Mouse (Mus musculus): ENCODE measurements around the gene Auts2. TPM values are rescaled to one million over a fixed set of nuclear protein-coding genes. Genes with fewer than 3 reads are reported as not detected.

Auts2 gene
- polyA plus RNA-seq, 1 experiment from 2014 or later, result 19.0 TPM

DNA sequence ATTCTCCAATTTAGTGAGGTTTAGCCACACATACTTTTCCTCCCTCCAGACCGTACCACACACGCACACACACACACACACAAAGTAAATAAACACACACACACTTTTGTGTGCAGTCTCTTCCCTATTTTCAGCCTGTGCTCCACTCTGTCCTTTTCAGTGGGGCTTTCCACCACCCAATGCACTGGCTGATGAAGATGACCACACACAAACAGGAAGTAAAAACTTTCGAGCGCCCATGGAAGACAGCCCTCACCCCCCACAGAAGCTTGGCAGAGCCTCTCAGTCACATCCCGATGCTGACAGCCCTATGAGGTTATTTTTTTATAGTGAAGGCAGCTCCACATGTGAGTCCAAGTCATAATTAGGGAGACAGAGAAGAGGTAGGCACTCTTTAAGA lies 185.4 kb downstream of the Auts2 start:
- H3K9me3 ChIP-seq, result no peaks in the 10 kb centered on the region
- H3K9ac ChIP-seq, result no peak overlapping the region
- H3K27ac ChIP-seq, result no peak overlapping the region
- no peak overlapping the region for H3K4me3 ChIP-seq (replicated peaks)
- no peak overlapping the region for H3K4me2 ChIP-seq (replicated peaks)
- H3K4me1 ChIP-seq (replicated peaks), result 0 out of 2 replicates have a peak, but pooled peaks cover under 1% of the 10 kb centered on the region
- WGBS, result 49% methylated on average over 5 of the region's 5 CpGs
- H3K36me3 ChIP-seq, result no peaks in the 10 kb centered on the region
- ATAC-seq, result peak; percentile 25; the same call in 1 of the 2 replicates
- H3K27me3 ChIP-seq (replicated peaks), result no peaks in the 10 kb centered on the region

DNA sequence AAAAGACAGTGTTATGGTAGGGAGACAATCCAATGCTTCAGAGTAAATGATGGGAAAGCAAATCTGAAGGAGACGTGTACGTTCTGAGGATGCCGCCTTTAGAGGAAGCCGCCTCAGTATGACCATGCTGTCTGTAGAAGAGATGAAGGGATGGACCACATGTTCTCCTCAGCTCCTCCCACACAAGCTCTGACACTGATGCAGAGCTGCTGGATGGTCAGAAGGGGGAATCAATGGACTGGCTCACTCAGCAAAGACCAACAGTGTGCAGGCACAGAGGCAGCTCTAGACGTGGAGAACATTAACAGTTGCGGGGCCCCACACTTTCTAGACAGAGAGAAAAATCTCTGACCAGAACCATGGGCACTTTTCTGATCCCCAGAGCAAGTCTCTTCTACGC lies 187.2 kb downstream of the Auts2 start:
- Histone ChIP-seq H3K9me3 (no peaks in the 10 kb centered on the region), H3K4me2 (replicated peaks) (no peak overlapping the region)

DNA sequence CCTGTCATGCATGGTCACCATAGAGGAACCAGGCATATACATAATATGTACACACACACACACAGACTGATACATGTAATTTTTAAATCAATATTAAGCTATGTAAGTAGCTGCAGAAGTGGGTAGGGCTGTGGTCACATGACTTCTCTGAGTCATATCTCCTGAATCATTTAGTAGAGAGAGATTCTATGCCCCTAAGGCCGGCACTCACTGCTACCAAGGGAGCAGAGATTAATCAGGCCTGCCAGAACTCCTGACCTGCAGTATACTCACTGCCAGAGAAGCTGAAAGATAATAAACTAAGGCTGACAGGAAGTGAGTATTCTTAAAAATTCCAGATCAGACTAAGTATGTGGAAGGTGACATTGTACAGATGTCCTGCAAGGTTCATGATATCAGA lies 190.7 kb downstream of the Auts2 start:
- H3K9ac ChIP-seq, result no peak overlapping the region
- no peak overlapping the region for H3K27ac ChIP-seq
- H3K4me3 ChIP-seq (replicated peaks), result no peak overlapping the region
- H3K4me1 ChIP-seq (replicated peaks), result 0 out of 2 replicates have a peak, but pooled peaks cover 7% of the 10 kb centered on the region
- H3K9me3 ChIP-seq, result no peaks in the 10 kb centered on the region
- ATAC-seq, result peak; percentile 55; the same call in 1 of the 2 replicates
- 16% methylated on average over 1 of the region's 1 CpGs for WGBS
- H3K4me2 ChIP-seq (replicated peaks), result no peak overlapping the region
- no peaks in the 10 kb centered on the region for H3K27me3 ChIP-seq (replicated peaks)
- H3K36me3 ChIP-seq, result no peaks in the 10 kb centered on the region

More for the DNA sequence above, 187.2 kb downstream of the Auts2 start:
- Histone ChIP-seq H3K9ac (no peak overlapping the region), H3K4me3 (replicated peaks) (no peak overlapping the region), H3K27me3 (replicated peaks) (no peaks in the 10 kb centered on the region), H3K36me3 (no peaks in the 10 kb centered on the region), H3K4me1 (replicated peaks) (0 out of 2 replicates have a peak, but pooled peaks cover 7% of the 10 kb centered on the region), H3K27ac (no peak overlapping the region)
- no peak for ATAC-seq
- WGBS, result 80% methylated on average over 7 of the region's 7 CpGs

DNA sequence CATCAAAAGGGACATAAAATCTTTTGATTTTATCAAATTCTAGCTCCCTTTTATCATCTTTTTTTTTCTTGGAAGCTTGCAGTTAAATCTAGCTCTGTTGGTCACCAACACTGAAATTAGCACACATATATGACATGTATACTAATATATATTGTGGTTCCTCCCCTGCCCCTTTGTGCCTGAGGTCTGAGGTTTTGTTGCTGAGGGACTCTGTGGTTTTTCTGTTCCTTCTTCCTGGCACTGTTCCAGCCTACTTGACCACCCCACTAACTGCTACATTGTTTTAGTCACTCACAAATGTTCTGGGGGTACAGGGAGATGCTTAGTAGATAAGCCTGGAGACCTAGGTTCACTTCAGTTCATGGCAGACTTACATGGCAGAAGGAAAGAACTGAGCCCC lies 192.0 kb downstream of the Auts2 start:
- Histone ChIP-seq H3K27me3 (replicated peaks) (no peaks in the 10 kb centered on the region), H3K9ac (no peak overlapping the region), H3K27ac (no peak overlapping the region), H3K4me3 (replicated peaks) (no peak overlapping the region), H3K36me3 (no peaks in the 10 kb centered on the region), H3K4me1 (replicated peaks) (0 out of 2 replicates have a peak, but pooled peaks cover 7% of the 10 kb centered on the region), H3K4me2 (replicated peaks) (no peak overlapping the region), H3K9me3 (no peaks in the 10 kb centered on the region)
- ATAC-seq, result no peak

DNA sequence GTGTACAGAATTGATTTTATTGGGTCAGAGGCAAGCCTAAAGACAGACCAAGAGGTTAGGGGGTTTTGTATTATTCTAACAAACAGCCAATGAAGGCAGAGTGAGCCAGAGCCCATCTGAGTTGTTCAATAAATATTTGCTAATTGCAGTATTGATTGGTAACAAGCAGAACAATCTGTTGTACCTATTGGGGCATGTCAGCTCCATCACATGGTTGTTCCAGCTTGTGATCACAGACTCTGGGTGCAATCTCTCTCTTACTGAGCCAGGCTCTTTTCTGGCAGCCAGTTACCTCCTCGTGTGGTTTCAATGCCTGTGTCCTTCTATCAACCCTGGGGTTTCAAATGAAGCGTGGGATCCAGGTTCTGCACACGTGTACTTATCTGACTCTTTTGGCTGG lies 201.8 kb downstream of the Auts2 start:
- Histone ChIP-seq H3K27me3 (replicated peaks) (no peaks in the 10 kb centered on the region), H3K9me3 (no peaks in the 10 kb centered on the region), H3K36me3 (no peaks in the 10 kb centered on the region), H3K27ac (no peak overlapping the region), H3K9ac (no peak overlapping the region), H3K4me3 (replicated peaks) (no peak overlapping the region), H3K4me1 (replicated peaks) (0 out of 2 replicates have a peak, but pooled peaks cover 5% of the 10 kb centered on the region), H3K4me2 (replicated peaks) (no peak overlapping the region)
- ATAC-seq, result no peak
- WGBS, result 60% methylated on average over 3 of the region's 3 CpGs

DNA sequence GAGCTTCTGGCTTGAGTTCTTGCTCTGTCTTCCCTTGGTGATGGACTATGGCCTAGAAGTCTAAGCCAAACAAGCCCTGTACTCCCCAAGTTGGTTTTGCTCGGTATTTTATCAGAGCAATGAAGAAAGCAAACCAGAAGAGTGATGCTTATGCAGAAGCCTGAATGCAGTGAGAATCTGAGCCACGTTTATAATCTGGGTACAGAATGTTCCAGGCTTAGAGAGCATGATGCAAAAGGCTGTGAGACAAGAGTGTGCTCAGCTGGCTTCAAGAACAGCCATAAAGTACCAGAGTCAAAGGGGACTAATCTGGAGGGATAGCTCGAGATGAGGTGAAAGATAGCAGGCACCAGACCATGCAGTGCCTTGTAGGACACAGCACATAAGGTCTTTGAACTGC lies 205.5 kb downstream of the Auts2 start:
- no peaks in the 10 kb centered on the region for H3K27me3 ChIP-seq (replicated peaks)
- 54% methylated on average over 3 of the region's 3 CpGs for WGBS
- no peaks in the 10 kb centered on the region for H3K36me3 ChIP-seq
- H3K4me2 ChIP-seq (replicated peaks), result no peak overlapping the region
- H3K9me3 ChIP-seq, result no peaks in the 10 kb centered on the region
- no peak overlapping the region for H3K9ac ChIP-seq
- no peak overlapping the region for H3K4me3 ChIP-seq (replicated peaks)
- no peak overlapping the region for H3K27ac ChIP-seq
- H3K4me1 ChIP-seq (replicated peaks), result 0 out of 2 replicates have a peak, but pooled peaks cover 2% of the 10 kb centered on the region
- ATAC-seq, result no peak

DNA sequence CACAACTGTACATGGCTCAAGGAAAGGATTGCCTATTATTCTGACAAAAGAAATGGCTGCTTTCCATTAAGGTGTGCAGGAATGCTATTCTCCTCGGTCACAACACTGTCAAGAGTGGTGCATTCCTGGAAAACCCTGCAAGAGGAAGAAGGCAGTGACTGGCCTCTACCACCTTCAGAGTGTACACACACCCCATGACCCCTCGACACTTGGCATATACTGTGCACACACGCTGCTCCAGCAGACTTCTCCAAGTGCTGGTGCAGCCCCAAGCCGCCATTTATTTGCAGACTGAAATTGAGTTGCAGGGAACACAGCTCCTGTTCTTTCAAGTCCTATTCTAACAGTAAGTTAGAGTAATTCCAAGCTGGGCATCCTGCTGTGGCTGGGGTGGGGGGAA lies 207.4 kb downstream of the Auts2 start:
- no peaks in the 10 kb centered on the region for H3K9me3 ChIP-seq
- H3K4me2 ChIP-seq (replicated peaks), result no peak overlapping the region
- WGBS, result 70% methylated on average over 4 of the region's 4 CpGs
- no peak overlapping the region for H3K9ac ChIP-seq
- no peaks in the 10 kb centered on the region for H3K27me3 ChIP-seq (replicated peaks)
- H3K36me3 ChIP-seq, result no peaks in the 10 kb centered on the region
- H3K27ac ChIP-seq, result no peak overlapping the region
- 0 out of 2 replicates have a peak, but pooled peaks cover 2% of the 10 kb centered on the region for H3K4me1 ChIP-seq (replicated peaks)
- ATAC-seq, result no peak
- no peak overlapping the region for H3K4me3 ChIP-seq (replicated peaks)

DNA sequence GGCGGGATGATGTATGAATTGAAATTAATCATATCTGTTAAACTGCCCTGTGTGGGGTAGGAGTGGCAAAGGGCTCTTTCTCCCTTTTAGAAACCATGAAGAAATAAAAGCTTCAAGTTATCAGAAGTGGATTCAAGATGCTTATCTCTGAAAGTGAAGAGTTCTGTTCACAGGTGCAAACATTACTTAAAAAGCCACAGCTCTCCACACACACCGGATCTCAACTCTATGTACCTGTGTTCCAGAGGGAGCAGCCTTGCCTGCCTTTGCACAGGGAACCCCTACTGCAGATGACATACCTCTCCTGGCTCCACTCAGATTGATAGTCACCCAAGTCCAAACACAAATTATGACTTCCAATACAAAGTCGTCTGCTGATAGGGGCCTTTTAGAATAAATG lies 208.3 kb downstream of the Auts2 start:
- no peak overlapping the region for H3K4me3 ChIP-seq (replicated peaks)
- H3K4me2 ChIP-seq (replicated peaks), result no peak overlapping the region
- 0 out of 2 replicates have a peak, but pooled peaks cover 2% of the 10 kb centered on the region for H3K4me1 ChIP-seq (replicated peaks)
- no peak for ATAC-seq
- H3K9me3 ChIP-seq, result no peaks in the 10 kb centered on the region
- WGBS, result 69% methylated on average over 3 of the region's 3 CpGs
- no peak overlapping the region for H3K9ac ChIP-seq
- H3K36me3 ChIP-seq, result no peaks in the 10 kb centered on the region
- no peak overlapping the region for H3K27ac ChIP-seq
- H3K27me3 ChIP-seq (replicated peaks), result no peaks in the 10 kb centered on the region

DNA sequence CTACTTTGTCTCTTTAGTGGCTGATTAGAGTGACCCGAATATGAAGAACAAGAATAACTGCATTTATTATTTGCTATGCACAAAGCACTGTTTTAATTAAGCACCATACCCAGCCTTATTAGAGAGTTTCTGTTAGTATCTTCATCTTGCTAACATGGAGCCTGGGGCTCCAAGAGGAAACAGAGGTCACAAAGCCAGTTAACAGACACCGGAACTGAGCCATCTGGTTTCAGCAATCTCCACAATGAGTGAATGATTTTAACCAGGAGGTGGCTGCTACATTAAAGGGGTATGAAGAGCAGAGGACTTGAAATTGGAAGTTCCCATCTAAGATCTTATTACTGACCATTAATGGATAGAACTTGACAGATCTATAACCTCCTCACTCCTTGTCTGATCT lies 209.4 kb downstream of the Auts2 start:
- 69% methylated on average over 2 of the region's 2 CpGs for WGBS
- H3K4me2 ChIP-seq (replicated peaks), result no peak overlapping the region
- H3K27me3 ChIP-seq (replicated peaks), result no peaks in the 10 kb centered on the region
- no peak overlapping the region for H3K4me3 ChIP-seq (replicated peaks)
- H3K9ac ChIP-seq, result no peak overlapping the region
- no peaks in the 10 kb centered on the region for H3K36me3 ChIP-seq
- ATAC-seq, result no peak
- H3K9me3 ChIP-seq, result no peaks in the 10 kb centered on the region
- 0 out of 2 replicates have a peak, but pooled peaks cover 5% of the 10 kb centered on the region for H3K4me1 ChIP-seq (replicated peaks)
- H3K27ac ChIP-seq, result no peak overlapping the region

DNA sequence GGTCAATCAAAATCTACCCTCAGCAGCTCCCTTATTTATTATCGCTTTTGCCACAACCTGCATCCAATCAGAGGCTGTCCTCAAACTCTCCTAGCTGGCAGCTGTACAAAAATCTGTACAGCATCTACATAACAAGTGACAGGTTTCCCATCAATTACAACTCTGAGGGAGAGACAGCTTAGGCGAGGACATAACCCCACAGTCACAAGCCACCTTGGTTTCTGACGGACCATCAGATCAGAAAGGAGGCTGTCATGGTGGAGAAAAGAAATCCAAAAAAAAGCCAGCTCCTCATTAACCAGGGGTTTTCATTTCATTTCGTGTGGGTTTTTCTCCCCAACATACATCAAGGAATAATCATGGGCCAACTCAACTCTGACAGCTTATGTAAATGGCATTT lies 210.6 kb downstream of the Auts2 start:
- H3K36me3 ChIP-seq, result no peaks in the 10 kb centered on the region
- H3K4me1 ChIP-seq (replicated peaks), result 0 out of 2 replicates have a peak, but pooled peaks cover 5% of the 10 kb centered on the region
- no peaks in the 10 kb centered on the region for H3K27me3 ChIP-seq (replicated peaks)
- no peak overlapping the region for H3K9ac ChIP-seq
- no peak for ATAC-seq
- no peaks in the 10 kb centered on the region for H3K9me3 ChIP-seq
- H3K27ac ChIP-seq, result no peak overlapping the region
- 73% methylated on average over 4 of the region's 4 CpGs for WGBS
- no peak overlapping the region for H3K4me2 ChIP-seq (replicated peaks)
- H3K4me3 ChIP-seq (replicated peaks), result no peak overlapping the region

DNA sequence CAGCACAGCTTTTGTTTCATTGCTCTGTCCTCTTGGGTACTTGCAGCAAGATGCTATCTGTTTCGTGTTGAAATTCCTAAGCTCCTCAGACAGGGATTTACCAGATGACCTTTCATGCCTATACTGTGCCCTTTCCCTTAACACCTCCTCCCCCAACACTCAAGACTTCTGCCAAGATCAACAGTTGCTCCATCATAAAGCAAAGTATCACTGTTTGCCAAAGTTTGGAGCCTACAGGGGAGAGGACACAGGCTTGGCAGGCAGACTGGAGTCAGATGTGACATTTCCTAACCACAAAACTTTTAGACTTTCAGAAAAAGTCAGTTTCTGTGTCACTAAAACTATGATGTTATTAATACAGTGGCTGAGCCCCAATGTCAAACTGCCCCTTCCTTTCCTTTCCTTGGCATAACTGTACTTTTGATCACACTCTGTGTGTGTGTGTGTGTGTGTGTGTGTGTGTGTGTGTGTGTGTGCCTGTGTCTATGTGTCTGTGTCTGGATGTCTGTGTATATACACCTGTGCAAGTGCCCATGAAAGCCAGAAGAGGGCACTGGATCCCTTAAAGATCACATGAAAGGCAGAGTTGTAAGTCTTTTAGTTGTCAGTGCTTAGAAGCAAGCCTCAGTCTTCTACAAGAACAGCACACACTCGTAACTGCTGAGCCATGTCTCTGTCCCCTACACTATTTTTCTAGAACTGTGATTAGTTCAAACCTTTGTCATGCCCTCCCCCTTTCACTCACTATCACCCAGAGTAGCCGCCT lies 213.8 kb downstream of the Auts2 start:
- ATAC-seq, result no peak
- no peak overlapping the region for H3K4me2 ChIP-seq (replicated peaks)
- H3K27me3 ChIP-seq (replicated peaks), result no peaks in the 10 kb centered on the region
- no peaks in the 10 kb centered on the region for H3K9me3 ChIP-seq
- WGBS, result 66% methylated on average over 3 of the region's 3 CpGs
- H3K9ac ChIP-seq, result no peak overlapping the region
- no peak overlapping the region for H3K27ac ChIP-seq
- no peak overlapping the region for H3K4me3 ChIP-seq (replicated peaks)
- no peaks in the 10 kb centered on the region for H3K36me3 ChIP-seq
- H3K4me1 ChIP-seq (replicated peaks), result 0 out of 2 replicates have a peak, but pooled peaks cover 2% of the 10 kb centered on the region

DNA sequence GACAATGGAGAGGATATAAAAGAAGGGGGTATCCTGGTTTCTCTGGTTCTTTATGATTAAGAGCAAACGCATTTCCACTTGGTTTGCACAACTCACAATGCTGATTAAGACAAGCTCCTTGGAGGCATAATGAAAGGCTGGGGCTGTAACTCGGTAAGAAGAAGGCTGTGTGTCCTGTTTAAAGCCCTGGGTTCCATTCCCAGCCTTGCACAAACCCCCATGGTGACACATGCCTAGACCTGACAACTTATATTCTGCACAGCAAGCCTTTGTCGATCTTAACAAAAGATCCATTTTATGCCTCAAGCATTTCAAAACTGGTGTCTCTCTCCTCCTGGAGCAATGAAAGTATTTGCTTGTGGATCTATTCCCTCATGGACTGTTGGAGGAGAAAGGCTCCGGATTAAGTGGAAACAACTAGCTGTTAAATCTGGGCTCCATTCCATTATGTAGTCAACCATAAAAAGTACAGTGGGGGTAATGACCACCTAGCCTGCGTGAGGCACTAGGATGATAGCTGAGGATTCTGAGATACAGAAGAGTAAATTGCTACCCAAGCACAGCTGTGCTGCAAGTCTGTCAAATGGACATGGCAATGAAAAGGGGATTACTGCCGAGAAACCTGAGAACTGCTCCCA lies 218.8 kb downstream of the Auts2 start:
- H3K27me3 ChIP-seq (replicated peaks), result no peaks in the 10 kb centered on the region
- no peak overlapping the region for H3K4me2 ChIP-seq (replicated peaks)
- no peak overlapping the region for H3K4me3 ChIP-seq (replicated peaks)
- ATAC-seq, result no peak
- 81% methylated on average over 6 of the region's 6 CpGs for WGBS
- no peak overlapping the region for H3K9ac ChIP-seq
- H3K4me1 ChIP-seq (replicated peaks), result 0 out of 2 replicates have a peak, but pooled peaks cover 2% of the 10 kb centered on the region
- no peaks in the 10 kb centered on the region for H3K9me3 ChIP-seq
- H3K27ac ChIP-seq, result no peak overlapping the region
- H3K36me3 ChIP-seq, result no peaks in the 10 kb centered on the region
